Mouse (Mus musculus): ENCODE results near the gene Ptgfr. TPM values are rescaled to one million over a fixed set of nuclear protein-coding genes. Genes with fewer than 3 reads are reported as not detected.
A peak's percentile ranks its signal among the peaks of the same experiment; 100 is the strongest.

The Ptgfr gene
- polyA plus RNA-seq (2015; fragmentation: Nextera tagmentation; extraction: Ambion mirVana), result 1.7 and 1.9 TPM in 2 replicates

- 1% methylated on average over 30 of the region's 30 CpGs for WGBS
- Histone ChIP-seq H3K36me3 (ENCODE audit: control insufficient read depth, insufficient read depth, low read length) (no peaks in the 10 kb centered on the region), H3K9me3 (replicated peaks; ENCODE audit: control insufficient read depth, low read length) (no peaks in the 10 kb centered on the region), H3K27me3 (ENCODE audit: control insufficient read depth, insufficient read depth, low read length) (no peaks in the 10 kb centered on the region), H3K9ac (ENCODE audit: low read length) (peak within 1 kb of the TSS; percentile 65), H3K4me1 (ENCODE audit: control insufficient read depth, insufficient read depth, low read length) (no peaks in the 10 kb centered on the region), H3K27ac (ENCODE audit: low read length) (no peak within 1 kb of the TSS), H3K4me3 (replicated peaks; ENCODE audit: low read length) (peak within 1 kb of the TSS; percentile 51), H3K4me2 (ENCODE audit: low read depth, low read length) (peak within 1 kb of the TSS; percentile 87)
- ATAC-seq (ENCODE audit: insufficient read depth, low FRiP score), result peak; percentile 82
These were observed at the start of gene Ptgfr for GRCm38 (mm10) chr3:151836871-151837680. TSS of gene Ptgfr (minus strand) at chr3:151837630.

- Histone ChIP-seq H3K9ac (ENCODE audit: low read length) (no peak overlapping the region), H3K27me3 (ENCODE audit: control insufficient read depth, insufficient read depth, low read length) (no peaks in the 10 kb centered on the region), H3K4me2 (ENCODE audit: low read depth, low read length) (no peak overlapping the region), H3K4me3 (replicated peaks; ENCODE audit: low read length) (no peak overlapping the region), H3K9me3 (replicated peaks; ENCODE audit: control insufficient read depth, low read length) (no peaks in the 10 kb centered on the region), H3K36me3 (ENCODE audit: control insufficient read depth, insufficient read depth, low read length) (no peaks in the 10 kb centered on the region), H3K27ac (ENCODE audit: low read length) (no peak overlapping the region), H3K4me1 (ENCODE audit: control insufficient read depth, insufficient read depth, low read length) (no peaks in the 10 kb centered on the region)
- no peak for ATAC-seq (ENCODE audit: insufficient read depth, low FRiP score)
- 72% methylated on average over 5 of the region's 5 CpGs for WGBS
These were observed 46.5 kb upstream of the Ptgfr start for GRCm38 (mm10) chr3:151883881-151884280.

GRCm38 (mm10) chr3:151879981-151880380 lies 42.6 kb upstream of the Ptgfr start:
- Histone ChIP-seq H3K27me3 (ENCODE audit: control insufficient read depth, insufficient read depth, low read length) (no peaks in the 10 kb centered on the region), H3K9me3 (replicated peaks; ENCODE audit: control insufficient read depth, low read length) (no peaks in the 10 kb centered on the region), H3K27ac (ENCODE audit: low read length) (no peak overlapping the region), H3K9ac (ENCODE audit: low read length) (no peak overlapping the region), H3K4me2 (ENCODE audit: low read depth, low read length) (no peak overlapping the region), H3K4me1 (ENCODE audit: control insufficient read depth, insufficient read depth, low read length) (no peaks in the 10 kb centered on the region), H3K36me3 (ENCODE audit: control insufficient read depth, insufficient read depth, low read length) (no peaks in the 10 kb centered on the region), H3K4me3 (replicated peaks; ENCODE audit: low read length) (no peak overlapping the region)
- ATAC-seq (ENCODE audit: insufficient read depth, low FRiP score), result no peak
- WGBS, result 69% methylated on average over 2 of the region's 2 CpGs

- no peaks in the 10 kb centered on the region for H3K27me3 ChIP-seq (ENCODE audit: control insufficient read depth, insufficient read depth, low read length)
- no peak overlapping the region for H3K4me2 ChIP-seq (ENCODE audit: low read depth, low read length)
- ATAC-seq (ENCODE audit: insufficient read depth, low FRiP score), result no peak
- H3K9me3 ChIP-seq (replicated peaks; ENCODE audit: control insufficient read depth, low read length), result no peaks in the 10 kb centered on the region
- no peaks in the 10 kb centered on the region for H3K36me3 ChIP-seq (ENCODE audit: control insufficient read depth, insufficient read depth, low read length)
- no peak overlapping the region for H3K4me3 ChIP-seq (replicated peaks; ENCODE audit: low read length)
- H3K9ac ChIP-seq (ENCODE audit: low read length), result no peak overlapping the region
- H3K4me1 ChIP-seq (ENCODE audit: control insufficient read depth, insufficient read depth, low read length), result no peaks in the 10 kb centered on the region
- no peak overlapping the region for H3K27ac ChIP-seq (ENCODE audit: low read length)
These were observed 31.5 kb upstream of the Ptgfr start for GRCm38 (mm10) chr3:151868970-151869369.

GRCm38 (mm10) chr3:151851344-151851743 lies 13.9 kb upstream of the Ptgfr start:
- no peak for ATAC-seq (ENCODE audit: insufficient read depth, low FRiP score)
- H3K9ac ChIP-seq (ENCODE audit: low read length), result no peak overlapping the region
- H3K4me3 ChIP-seq (replicated peaks; ENCODE audit: low read length), result no peak overlapping the region
- H3K27ac ChIP-seq (ENCODE audit: low read length), result no peak overlapping the region
- WGBS, result 73% methylated on average over 1 of the region's 1 CpGs
- no peaks in the 10 kb centered on the region for H3K27me3 ChIP-seq (ENCODE audit: control insufficient read depth, insufficient read depth, low read length)
- H3K36me3 ChIP-seq (ENCODE audit: control insufficient read depth, insufficient read depth, low read length), result no peaks in the 10 kb centered on the region
- no peaks in the 10 kb centered on the region for H3K9me3 ChIP-seq (replicated peaks; ENCODE audit: control insufficient read depth, low read length)
- H3K4me1 ChIP-seq (ENCODE audit: control insufficient read depth, insufficient read depth, low read length), result no peaks in the 10 kb centered on the region
- H3K4me2 ChIP-seq (ENCODE audit: low read depth, low read length), result no peak overlapping the region

GRCm38 (mm10) chr3:151850621-151851020 lies 13.2 kb upstream of the Ptgfr start:
- H3K4me2 ChIP-seq (ENCODE audit: low read depth, low read length), result no peak overlapping the region
- WGBS, result 59% methylated on average over 1 of the region's 1 CpGs
- no peaks in the 10 kb centered on the region for H3K9me3 ChIP-seq (replicated peaks; ENCODE audit: control insufficient read depth, low read length)
- H3K27ac ChIP-seq (ENCODE audit: low read length), result no peak overlapping the region
- H3K4me1 ChIP-seq (ENCODE audit: control insufficient read depth, insufficient read depth, low read length), result no peaks in the 10 kb centered on the region
- H3K4me3 ChIP-seq (replicated peaks; ENCODE audit: low read length), result no peak overlapping the region
- no peaks in the 10 kb centered on the region for H3K27me3 ChIP-seq (ENCODE audit: control insufficient read depth, insufficient read depth, low read length)
- H3K9ac ChIP-seq (ENCODE audit: low read length), result no peak overlapping the region
- ATAC-seq (ENCODE audit: insufficient read depth, low FRiP score), result no peak
- no peaks in the 10 kb centered on the region for H3K36me3 ChIP-seq (ENCODE audit: control insufficient read depth, insufficient read depth, low read length)

- Histone ChIP-seq H3K27ac (ENCODE audit: low read length) (no peak overlapping the region), H3K9ac (ENCODE audit: low read length) (no peak overlapping the region), H3K4me1 (ENCODE audit: control insufficient read depth, insufficient read depth, low read length) (no peaks in the 10 kb centered on the region), H3K27me3 (ENCODE audit: control insufficient read depth, insufficient read depth, low read length) (no peaks in the 10 kb centered on the region), H3K9me3 (replicated peaks; ENCODE audit: control insufficient read depth, low read length) (no peaks in the 10 kb centered on the region), H3K36me3 (ENCODE audit: control insufficient read depth, insufficient read depth, low read length) (no peaks in the 10 kb centered on the region), H3K4me3 (replicated peaks; ENCODE audit: low read length) (no peak overlapping the region), H3K4me2 (ENCODE audit: low read depth, low read length) (no peak overlapping the region)
- ATAC-seq (ENCODE audit: insufficient read depth, low FRiP score), result no peak
- WGBS, result 80% methylated on average over 7 of the region's 7 CpGs
These were observed 8.9 kb upstream of the Ptgfr start for GRCm38 (mm10) chr3:151846292-151846691.

GRCm38 (mm10) chr3:151844361-151845154 lies 7.1 kb upstream of the Ptgfr start:
- 60% methylated on average over 5 of the region's 5 CpGs for WGBS
- Histone ChIP-seq H3K27ac (ENCODE audit: low read length) (no peak overlapping the region), H3K9ac (ENCODE audit: low read length) (no peak overlapping the region), H3K9me3 (replicated peaks; ENCODE audit: control insufficient read depth, low read length) (no peaks in the 10 kb centered on the region), H3K36me3 (ENCODE audit: control insufficient read depth, insufficient read depth, low read length) (no peaks in the 10 kb centered on the region), H3K4me1 (ENCODE audit: control insufficient read depth, insufficient read depth, low read length) (no peaks in the 10 kb centered on the region), H3K4me3 (replicated peaks; ENCODE audit: low read length) (no peak overlapping the region), H3K4me2 (ENCODE audit: low read depth, low read length) (no peak overlapping the region), H3K27me3 (ENCODE audit: control insufficient read depth, insufficient read depth, low read length) (no peaks in the 10 kb centered on the region)
- ATAC-seq (ENCODE audit: insufficient read depth, low FRiP score), result no peak

- H3K27ac ChIP-seq (ENCODE audit: low read length), result no peak overlapping the region
- H3K9me3 ChIP-seq (replicated peaks; ENCODE audit: control insufficient read depth, low read length), result no peaks in the 10 kb centered on the region
- H3K36me3 ChIP-seq (ENCODE audit: control insufficient read depth, insufficient read depth, low read length), result no peaks in the 10 kb centered on the region
- no peak overlapping the region for H3K4me3 ChIP-seq (replicated peaks; ENCODE audit: low read length)
- H3K4me2 ChIP-seq (ENCODE audit: low read depth, low read length), result no peak overlapping the region
- no peak for ATAC-seq (ENCODE audit: insufficient read depth, low FRiP score)
- WGBS, result 61% methylated on average over 3 of the region's 3 CpGs
- H3K27me3 ChIP-seq (ENCODE audit: control insufficient read depth, insufficient read depth, low read length), result no peaks in the 10 kb centered on the region
- no peak overlapping the region for H3K9ac ChIP-seq (ENCODE audit: low read length)
- H3K4me1 ChIP-seq (ENCODE audit: control insufficient read depth, insufficient read depth, low read length), result no peaks in the 10 kb centered on the region
These were observed 3.3 kb upstream of the Ptgfr start for GRCm38 (mm10) chr3:151840688-151841087.
